Mouse (Mus musculus) T-helper 2 cell (primary cell): ENCODE results near the gene Olfr1271.
"Not testable (repeated sequence)": the region's sequence is repeated elsewhere in the genome, so short reads cannot be mapped to it uniquely, and the experiment has no call there.

Experiments used
- in situ Hi-C: fragments of 300-600 bp; cut with MboI, MseI; formaldehyde crosslinking; loops from one replicate; pipeline ENCODE4 v1.15.1; 2025; ENCODE audit warnings: high pct_unique_total_duplicates

Olfr1271 gene

GRCm38 (mm10) chr2:90270932-90271331 lies at the start of gene Olfr1271:
Olfr1271 (minus strand) TSS chr2:90271032.
- in situ Hi-C loops: no loop called here

- in situ Hi-C loops: no loop called here
These were observed 21.9 kb upstream of the Olfr1271 start, which contains the start of gene Olfr1272 for GRCm38 (mm10) chr2:90292741-90293140. Olfr1272 (minus strand) TSS chr2:90292841.

- in situ Hi-C loops: loop anchor here (5.0 kb wide), 1 partner anchor 105 kb away; the partner anchor contains the start of gene Olfr1270
These were observed 13.3 kb downstream of the Olfr1271 start, which contains the start of gene Olfr142 for GRCm38 (mm10) chr2:90257492-90257891. Olfr142 (minus strand) TSS chr2:90257592.

- in situ Hi-C loops: not testable (repeated sequence)
These were observed 46.4 kb downstream of the Olfr1271 start, which contains the start of gene Olfr1506 for GRCm38 (mm10) chr2:90224393-90224792. Olfr1506 (minus strand) TSS chr2:90224493.
